Comparison of ENCODE assay signal across 8 mouse cellular contexts in genomic region chr7:73537228-73537627, GRCm38 (mm10). TPM values are rescaled to one million over a fixed set of nuclear protein-coding genes. Genes with fewer than 3 reads are reported as not detected.
DNase-seq lines count a peak whose midpoint lies in the region; ATAC-seq lines count a peak whose summit lies in the region.

No protein-coding gene starts in this region.

- 0 out of 2 replicates have a peak, but pooled peaks have one; percentile 4 for ATAC-seq in cerebellum, adult (ENCODE audit: insufficient number of reproducible peaks, low FRiP score, low TSS enrichment)
- no peak for ATAC-seq in limb, embryonic 15.5 days (ENCODE audit: insufficient number of reproducible peaks, low FRiP score, low TSS enrichment, low read depth)
- ATAC-seq in stomach, embryonic 14.5 days (ENCODE audit: insufficient number of reproducible peaks, insufficient read depth, low FRiP score, low read depth): no peak
- ATAC-seq in monocyte, adult 5-6 weeks (replicated peaks; ENCODE audit: insufficient number of reproducible peaks, low FRiP score, low TSS enrichment, poor library complexity, severe bottlenecking): no peak

- H3K9ac ChIP-seq in limb, embryonic 15.5 days: peak overlapping the region; percentile 26; the same call in 1 of the 2 replicates
- H3K9ac ChIP-seq in stomach, embryonic 14.5 days (replicated peaks; ENCODE audit: low read depth, low read length): peak overlapping the region; percentile 69

- 11% methylated on average over 10 of the region's 10 CpGs for WGBS in limb, embryonic 15.5 days
- WGBS in stomach, embryonic 14.5 days: 14% methylated on average over 10 of the region's 10 CpGs

- H3K27ac ChIP-seq in limb, embryonic 15.5 days: peak overlapping the region; percentile 84
- peak overlapping the region; percentile 84 for H3K27ac ChIP-seq in stomach, embryonic 14.5 days (ENCODE audit: low read length)

- H3K9me3 ChIP-seq in limb, embryonic 15.5 days: no peaks in the 10 kb centered on the region
- H3K9me3 ChIP-seq in stomach, embryonic 14.5 days (ENCODE audit: control insufficient read depth, low read depth, low read length): no peaks in the 10 kb centered on the region

- no peaks in the 10 kb centered on the region for H3K36me3 ChIP-seq in limb, embryonic 15.5 days
- peaks cover 8% of the 10 kb centered on the region; the same call in 1 of the 2 replicates for H3K36me3 ChIP-seq in stomach, embryonic 14.5 days (ENCODE audit: control insufficient read depth, insufficient read depth, low read length)

- peaks cover 36% of the 10 kb centered on the region for H3K4me1 ChIP-seq in limb, embryonic 15.5 days
- H3K4me1 ChIP-seq in stomach, embryonic 14.5 days (ENCODE audit: control insufficient read depth, insufficient read depth, low read length): peaks cover 31% of the 10 kb centered on the region

- H3K4me2 ChIP-seq in limb, embryonic 15.5 days: peak overlapping the region; percentile 49
- H3K4me2 ChIP-seq in stomach, embryonic 14.5 days (replicated peaks; ENCODE audit: low read depth, low read length): peak overlapping the region; percentile 84

- no peak for DNase-seq in cerebellum, adult 18-20 months
- DNase-seq in retina, embryonic 14.5 days (ENCODE audit: low spot score): peak; percentile 43
- DNase-seq in retina, postnatal 1 day: no peak
- DNase-seq in spleen, adult 18-20 months: no peak

- no peaks in the 10 kb centered on the region for H3K27me3 ChIP-seq in limb, embryonic 15.5 days
- H3K27me3 ChIP-seq in stomach, embryonic 14.5 days (ENCODE audit: control insufficient read depth, insufficient read depth, low read length): no peaks in the 10 kb centered on the region

- H3K4me3 ChIP-seq in limb, embryonic 15.5 days: peak overlapping the region; percentile 42
- peak overlapping the region; percentile 43 for H3K4me3 ChIP-seq in stomach, embryonic 14.5 days (ENCODE audit: low read depth, low read length)

RNA-seq across cellular contexts. Expression of gene Chd2, which starts 4.4 kb away (rescaled TPM):
- 48.6 and 51.7 TPM in 2 replicates for polyA plus RNA-seq in limb, embryonic 15.5 days (2015; fragmentation: Nextera tagmentation; extraction: Ambion mirVana)
- polyA plus RNA-seq in stomach, embryonic 14.5 days (2014; fragmentation: Nextera tagmentation; extraction: Ambion mirVana): 71.0 and 77.2 TPM in 2 replicates
- 241 to 361 TPM (median 252 TPM) in 3 replicates for total RNA-seq in monocyte, adult 5-6 weeks (2017)
